Mouse (Mus musculus) kidney, embryonic 16.5 days (tissue): ENCODE measurements at regions not wholly inside any gene's neighbourhood (a gene's known extent, or its start where the extent isn't known, plus 50 kb on each side); places are given as distances from the start of the nearest gene placed in this dataset.

Source experiments
- ATAC-seq: fragments of 200-750 bp; cut with Nextera tagmentation; 2 replicates; pipeline ENCODE4 v1.8.0; 2017; ENCODE audit warnings: moderate TSS enrichment; ENCODE audit not compliant: low FRiP score, low TSS enrichment
- H3K27ac ChIP-seq: fragments of 300-500 bp; sonication (generic); 2 replicates; pipeline ENCODE4 v1.5.1; 2014; ENCODE audit warnings: low read length
- H3K27me3 ChIP-seq: fragments of 300-500 bp; sonication (generic); 2 replicates; pipeline ENCODE4 v1.6.1; 2014; ENCODE audit warnings: low read length, control low read depth, mixed read lengths; ENCODE audit not compliant: insufficient read depth
- H3K36me3 ChIP-seq: fragments of 300-500 bp; sonication (generic); 2 replicates; pipeline ENCODE4 v1.6.1; 2014; ENCODE audit warnings: low read length, control low read depth, mixed read lengths; ENCODE audit not compliant: insufficient read depth
- H3K4me1 ChIP-seq: fragments of 300-500 bp; sonication (generic); 2 replicates; pipeline ENCODE4 v1.6.1; 2014; ENCODE audit warnings: low read length, control low read depth, mixed read lengths; ENCODE audit not compliant: insufficient read depth
- H3K4me2 ChIP-seq: fragments of 300-500 bp; sonication (generic); replicated peaks from 2 replicates; pipeline ENCODE4 v1.6.1; 2014; ENCODE audit warnings: low read depth, low read length
- H3K4me3 ChIP-seq: fragments of 300-500 bp; sonication (generic); 2 replicates; pipeline ENCODE4 v1.5.1; 2014; ENCODE audit warnings: mild to moderate bottlenecking, low read length
- H3K9ac ChIP-seq: fragments of 300-500 bp; sonication (generic); replicated peaks from 2 replicates; pipeline ENCODE4 v1.6.1; 2014; ENCODE audit warnings: low read length
- H3K9me3 ChIP-seq: fragments of 300-500 bp; sonication (generic); 2 replicates; pipeline ENCODE4 v1.6.1; 2016; ENCODE audit warnings: low read length, control low read depth
- WGBS: fragments of 180-500 bp; shearing (Covaris S2); extraction: QIAGEN DNeasy Blood & Tissue Kit; methylation state at CpG from one replicate; pipeline ENCODE4 v1.1.7; 2014; 5-methylcytosine and 5-hydroxymethylcytosine counted together

DNA sequence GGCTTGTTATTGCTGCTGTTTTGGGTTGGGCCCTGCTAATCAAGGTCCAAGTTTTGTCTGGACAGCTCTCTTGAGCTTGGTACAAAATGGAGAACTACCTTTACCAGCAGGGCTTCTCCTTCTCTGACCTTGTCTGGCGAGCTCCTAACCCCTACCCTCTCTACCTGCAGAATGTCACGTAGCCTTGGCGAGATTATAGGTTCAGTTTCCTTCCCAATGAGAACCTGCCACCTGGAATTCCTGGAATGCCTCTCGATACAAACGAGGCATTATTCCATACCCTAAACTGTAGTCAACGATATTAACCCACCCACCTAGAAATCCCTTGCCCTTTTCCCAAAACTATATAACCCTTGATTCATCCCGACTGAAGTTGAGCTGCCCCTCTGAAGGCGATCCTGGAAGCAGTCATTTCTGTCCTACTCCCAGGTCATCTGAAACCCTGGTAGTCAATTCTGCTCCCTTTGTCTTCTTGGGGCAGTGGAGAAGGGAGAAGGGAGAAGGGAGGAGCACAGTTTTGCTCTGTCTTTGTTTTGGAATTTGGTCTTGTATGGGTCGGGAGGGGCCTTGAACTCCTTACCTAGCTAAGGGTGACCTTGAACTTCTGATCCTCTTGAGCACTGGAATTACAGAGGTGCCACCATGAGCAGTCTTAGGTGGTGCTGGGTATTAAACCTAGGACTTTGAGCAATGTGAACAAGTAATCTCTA is 50.2 kb upstream of the Abhd2 start:
- no peak for ATAC-seq
- Histone ChIP-seq H3K27me3 (no peaks in the 10 kb centered on the region), H3K9me3 (no peaks in the 10 kb centered on the region), H3K4me2 (no peak overlapping the region), H3K36me3 (no peaks in the 10 kb centered on the region), H3K4me3 (no peak overlapping the region), H3K9ac (no peak overlapping the region), H3K4me1 (no peaks in the 10 kb centered on the region), H3K27ac (no peak overlapping the region)
- WGBS: 86% methylated on average over 9 of the region's 9 CpGs
